Comparison of ENCODE assay signal across 25 mouse cellular contexts in genomic region chr8:9159322-9159721, GRCm38 (mm10).
DNase-seq lines count a peak whose midpoint lies in the region; ATAC-seq and TF ChIP-seq lines count a peak whose summit lies in the region.
"Had no signal": no experiment of that assay in that cellular context is flagged by ENCODE, and none has a peak within 500 bp of the region (broad histone marks: within the 10 kb centered on the region; RNA-seq: fewer than 3 reads in every experiment).

No protein-coding gene starts in this region.

- peaks cover 39% of the 10 kb centered on the region for H3K4me1 ChIP-seq in forebrain, embryonic 10.5 days
- H3K4me1 ChIP-seq in forebrain, embryonic 12.5 days: peaks cover 18% of the 10 kb centered on the region
- H3K4me1 ChIP-seq in kidney, embryonic 16.5 days (ENCODE audit: insufficient read depth, low read length): peaks cover 7% of the 10 kb centered on the region
- H3K4me1 ChIP-seq in kidney, adult 2 months (ENCODE audit: control insufficient read depth, insufficient read depth, low read length): no peaks in the 10 kb centered on the region; the same call in 1 of the 2 replicates
- H3K4me1 ChIP-seq in hindbrain, embryonic 14.5 days (replicated peaks; ENCODE audit: control insufficient read depth, insufficient read depth, low read length): peaks cover 32% of the 10 kb centered on the region
- peaks cover 33% of the 10 kb centered on the region for H3K4me1 ChIP-seq in midbrain, embryonic 13.5 days (replicated peaks)
- H3K4me1 ChIP-seq: limb, embryonic 13.5 days had no signal

- H3K27ac ChIP-seq in forebrain, embryonic 10.5 days: 0 out of 2 replicates have a peak overlapping the region, but pooled peaks have one; percentile 32
- H3K27ac ChIP-seq in forebrain, embryonic 12.5 days: no peak overlapping the region
- no peak overlapping the region for H3K27ac ChIP-seq in kidney, embryonic 16.5 days (ENCODE audit: low read length)
- H3K27ac ChIP-seq in kidney, adult 2 months (ENCODE audit: insufficient read depth, low read depth, low read length): no peak overlapping the region
- H3K27ac ChIP-seq in hindbrain, embryonic 14.5 days: peak overlapping the region; percentile 69
- peak overlapping the region; percentile 80 for H3K27ac ChIP-seq in midbrain, embryonic 13.5 days
- H3K27ac ChIP-seq: limb, embryonic 13.5 days; liver, embryonic 12.5 days; stomach, postnatal 0 days had no signal

- no peak for DNase-seq in forebrain, embryonic 10.5 days (ENCODE audit: extremely low spot score, low spot score)
- no peak for DNase-seq in kidney, adult 2 months
- no peak for DNase-seq in hindbrain, embryonic 14.5 days (ENCODE audit: low spot score)
- no peak for DNase-seq in spleen, postnatal 10 days (ENCODE audit: low spot score in 2 of 2)
- DNase-seq in adrenal gland, postnatal 10 days: no peak
- DNase-seq: adrenal gland, postnatal 36 days; cerebellum, adult 9-11 months; gastrocnemius, postnatal 14 days; heart, adult 18-20 months; heart, postnatal 10 days; kidney, adult 11 months; kidney, postnatal 36 days; lung, adult 18-20 months; lung, postnatal 10 days; thymus, adult 2 months; thymus, postnatal 4 days had no signal

- TF ChIP-seq POLR2A in kidney, adult 2 months (IDR thresholded peaks at IDR 0.05; ENCODE audit: low read depth, low read length): no peak

- no peak overlapping the region for H3K9ac ChIP-seq in forebrain, embryonic 12.5 days
- no peak overlapping the region for H3K9ac ChIP-seq in kidney, embryonic 16.5 days (replicated peaks; ENCODE audit: low read length)
- no peak overlapping the region for H3K9ac ChIP-seq in hindbrain, embryonic 14.5 days
- H3K9ac ChIP-seq in midbrain, embryonic 13.5 days (replicated peaks): no peak overlapping the region
- H3K9ac ChIP-seq: forebrain, postnatal 0 days; heart, embryonic 12.5 days; limb, embryonic 13.5 days; liver, embryonic 12.5 days had no signal

- H3K4me2 ChIP-seq in forebrain, embryonic 12.5 days: no peak overlapping the region
- H3K4me2 ChIP-seq in kidney, embryonic 16.5 days (replicated peaks; ENCODE audit: low read depth, low read length): no peak overlapping the region
- H3K4me2 ChIP-seq in hindbrain, embryonic 14.5 days (replicated peaks): no peak overlapping the region
- no peak overlapping the region for H3K4me2 ChIP-seq in midbrain, embryonic 13.5 days (replicated peaks)
- H3K4me2 ChIP-seq: heart, embryonic 12.5 days; limb, embryonic 13.5 days; liver, embryonic 12.5 days had no signal

- no peak overlapping the region for H3K4me3 ChIP-seq in forebrain, embryonic 10.5 days
- H3K4me3 ChIP-seq in forebrain, embryonic 12.5 days (replicated peaks): no peak overlapping the region
- no peak overlapping the region for H3K4me3 ChIP-seq in kidney, embryonic 16.5 days (ENCODE audit: low read length)
- H3K4me3 ChIP-seq in kidney, adult 2 months (ENCODE audit: insufficient read depth, low read depth, low read length): no peak overlapping the region
- H3K4me3 ChIP-seq in hindbrain, embryonic 14.5 days (replicated peaks; ENCODE audit: low read length): no peak overlapping the region
- no peak overlapping the region for H3K4me3 ChIP-seq in midbrain, embryonic 13.5 days (replicated peaks)
- H3K4me3 ChIP-seq: heart, embryonic 12.5 days; limb, embryonic 13.5 days; liver, embryonic 12.5 days had no signal

- H3K27me3 ChIP-seq in forebrain, embryonic 10.5 days (ENCODE audit: poor library complexity, severe bottlenecking): no peaks in the 10 kb centered on the region
- peaks cover 3% of the 10 kb centered on the region; the same call in 1 of the 2 replicates for H3K27me3 ChIP-seq in forebrain, embryonic 12.5 days
- no peaks in the 10 kb centered on the region for H3K27me3 ChIP-seq in kidney, embryonic 16.5 days (ENCODE audit: insufficient read depth, low read length)
- H3K27me3 ChIP-seq in kidney, adult 2 months (replicated peaks; ENCODE audit: control insufficient read depth, insufficient read depth, low read length): no peaks in the 10 kb centered on the region
- H3K27me3 ChIP-seq in hindbrain, embryonic 14.5 days (ENCODE audit: control insufficient read depth, insufficient read depth, low read length): no peaks in the 10 kb centered on the region
- no peaks in the 10 kb centered on the region for H3K27me3 ChIP-seq in midbrain, embryonic 13.5 days
- H3K27me3 ChIP-seq: heart, embryonic 12.5 days; limb, embryonic 13.5 days; liver, embryonic 12.5 days had no signal

- 88% methylated on average over 7 of the region's 7 CpGs for WGBS in forebrain, embryonic 10.5 days
- WGBS in forebrain, embryonic 12.5 days: 89% methylated on average over 7 of the region's 7 CpGs
- 57% methylated on average over 7 of the region's 7 CpGs for WGBS in kidney, embryonic 16.5 days
- WGBS in kidney, adult 2 months: 47% methylated on average over 7 of the region's 7 CpGs
- WGBS in hindbrain, embryonic 14.5 days: 61% methylated on average over 7 of the region's 7 CpGs
- 72% methylated on average over 7 of the region's 7 CpGs for WGBS in midbrain, embryonic 13.5 days

- no peaks in the 10 kb centered on the region for H3K9me3 ChIP-seq in forebrain, embryonic 10.5 days
- no peaks in the 10 kb centered on the region for H3K9me3 ChIP-seq in forebrain, embryonic 12.5 days
- H3K9me3 ChIP-seq in kidney, embryonic 16.5 days (ENCODE audit: low read length): no peaks in the 10 kb centered on the region
- H3K9me3 ChIP-seq in hindbrain, embryonic 14.5 days (ENCODE audit: control insufficient read depth, low read length): no peaks in the 10 kb centered on the region
- no peaks in the 10 kb centered on the region for H3K9me3 ChIP-seq in midbrain, embryonic 13.5 days
- H3K9me3 ChIP-seq: heart, embryonic 12.5 days; limb, embryonic 13.5 days; liver, embryonic 12.5 days had no signal

- H3K36me3 ChIP-seq in forebrain, embryonic 10.5 days (replicated peaks): no peaks in the 10 kb centered on the region
- H3K36me3 ChIP-seq in forebrain, embryonic 12.5 days (replicated peaks): no peaks in the 10 kb centered on the region
- no peaks in the 10 kb centered on the region for H3K36me3 ChIP-seq in kidney, embryonic 16.5 days (ENCODE audit: insufficient read depth, low read length)
- no peaks in the 10 kb centered on the region for H3K36me3 ChIP-seq in kidney, adult 2 months (ENCODE audit: control insufficient read depth, insufficient read depth, low read length)
- no peaks in the 10 kb centered on the region for H3K36me3 ChIP-seq in hindbrain, embryonic 14.5 days (replicated peaks; ENCODE audit: control insufficient read depth, insufficient read depth)
- H3K36me3 ChIP-seq in midbrain, embryonic 13.5 days: no peaks in the 10 kb centered on the region
- H3K36me3 ChIP-seq: heart, embryonic 12.5 days; limb, embryonic 13.5 days; liver, embryonic 12.5 days had no signal

- no peak for TF ChIP-seq CTCF in kidney, adult 2 months (conservative IDR thresholded peaks at IDR 0.05; ENCODE audit: insufficient read depth, insufficient read length, low read depth, low read length)

- no peak for ATAC-seq in forebrain, embryonic 12.5 days (ENCODE audit: low FRiP score)
- peak; percentile 46; the same call in 1 of the 2 replicates for ATAC-seq in kidney, embryonic 16.5 days (ENCODE audit: low FRiP score, low TSS enrichment)
- ATAC-seq in hindbrain, embryonic 14.5 days (ENCODE audit: low FRiP score): peak; percentile 18; the same call in 1 of the 2 replicates
- no peak; the same call in 1 of the 2 replicates for ATAC-seq in midbrain, embryonic 13.5 days
- ATAC-seq: CD4-positive, CD25-positive, alpha-beta regulatory T cell, adult 4 months; liver, embryonic 12.5 days had no signal

Comparison
In these comparisons a context has a peak if more than half of its experiments do, and no peak if none do; other contexts are left out.
1. H3K27ac ChIP-seq: peak in forebrain, embryonic 10.5 days (single experiment), hindbrain, embryonic 14.5 days (single experiment) and midbrain, embryonic 13.5 days (single experiment); none in forebrain, embryonic 12.5 days (single experiment), kidney, embryonic 16.5 days (single experiment) and kidney, adult 2 months (single experiment).
2. ATAC-seq: peak in kidney, embryonic 16.5 days (single experiment) and hindbrain, embryonic 14.5 days (single experiment); none in forebrain, embryonic 12.5 days (single experiment) and midbrain, embryonic 13.5 days (single experiment).